Mouse (Mus musculus) hindbrain, postnatal 0 days (tissue): ENCODE measurements at regions not wholly inside any gene's neighbourhood (a gene's known extent, or its start where the extent isn't known, plus 50 kb on each side); places are given as distances from the start of the nearest gene placed in this dataset.

Experiments used
- ATAC-seq: fragments of 200-750 bp; cut with Nextera tagmentation; 2 replicates; pipeline ENCODE4 v1.8.0; 2017; ENCODE audit warnings: mild to moderate bottlenecking, moderate TSS enrichment, moderate library complexity
- DNase-seq: peaks from one replicate; pipeline ENCODE4 v3.0.0-alpha.2; 2015; ENCODE audit warnings: low spot score
- H3K27ac ChIP-seq: fragments of 300-500 bp; sonication (generic); 2 replicates; pipeline ENCODE4 v1.5.1; 2014; ENCODE audit warnings: mild to moderate bottlenecking
- H3K27me3 ChIP-seq: fragments of 300-500 bp; sonication (generic); 2 replicates; pipeline ENCODE4 v1.6.1; 2014; ENCODE audit warnings: low read length, mixed read lengths; ENCODE audit not compliant: insufficient read depth
- H3K36me3 ChIP-seq: fragments of 300-500 bp; sonication (generic); 2 replicates; pipeline ENCODE4 v1.6.1; 2014; ENCODE audit warnings: low read length, mixed read lengths; ENCODE audit not compliant: insufficient read depth
- H3K4me1 ChIP-seq: fragments of 300-500 bp; sonication (generic); 2 replicates; pipeline ENCODE4 v1.6.1; 2014; ENCODE audit warnings: antibody characterized with exemption, low read length, mixed read lengths; ENCODE audit not compliant: insufficient read depth
- H3K4me2 ChIP-seq: fragments of 300-500 bp; sonication (generic); 2 replicates; pipeline ENCODE4 v1.6.1; 2014; ENCODE audit warnings: low read depth, mild to moderate bottlenecking, low read length, moderate library complexity, mixed read lengths
- H3K4me3 ChIP-seq: fragments of 300-500 bp; sonication (generic); 2 replicates; pipeline ENCODE4 v1.5.1; 2014; ENCODE audit warnings: low read length
- H3K9ac ChIP-seq: fragments of 300-500 bp; sonication (generic); replicated peaks from 2 replicates; pipeline ENCODE4 v1.6.1; 2014; ENCODE audit warnings: mild to moderate bottlenecking, low read length, moderate library complexity, mixed read lengths
- H3K9me3 ChIP-seq: fragments of 300-500 bp; sonication (generic); 2 replicates; pipeline ENCODE4 v1.6.1; 2016; ENCODE audit warnings: low read length, mixed read lengths
- CTCF ChIP-seq: IDR thresholded peaks from 2 replicates; pipeline ENCODE4 v1.5.1; 2016; ENCODE audit warnings: antibody characterized with exemption, control low read depth, low read depth
- WGBS: fragments of 180-500 bp; shearing (Covaris S2); extraction: QIAGEN DNeasy Blood & Tissue Kit; methylation state at CpG from one replicate; pipeline ENCODE4 v1.1.7; 2014; 5-methylcytosine and 5-hydroxymethylcytosine counted together

DNA sequence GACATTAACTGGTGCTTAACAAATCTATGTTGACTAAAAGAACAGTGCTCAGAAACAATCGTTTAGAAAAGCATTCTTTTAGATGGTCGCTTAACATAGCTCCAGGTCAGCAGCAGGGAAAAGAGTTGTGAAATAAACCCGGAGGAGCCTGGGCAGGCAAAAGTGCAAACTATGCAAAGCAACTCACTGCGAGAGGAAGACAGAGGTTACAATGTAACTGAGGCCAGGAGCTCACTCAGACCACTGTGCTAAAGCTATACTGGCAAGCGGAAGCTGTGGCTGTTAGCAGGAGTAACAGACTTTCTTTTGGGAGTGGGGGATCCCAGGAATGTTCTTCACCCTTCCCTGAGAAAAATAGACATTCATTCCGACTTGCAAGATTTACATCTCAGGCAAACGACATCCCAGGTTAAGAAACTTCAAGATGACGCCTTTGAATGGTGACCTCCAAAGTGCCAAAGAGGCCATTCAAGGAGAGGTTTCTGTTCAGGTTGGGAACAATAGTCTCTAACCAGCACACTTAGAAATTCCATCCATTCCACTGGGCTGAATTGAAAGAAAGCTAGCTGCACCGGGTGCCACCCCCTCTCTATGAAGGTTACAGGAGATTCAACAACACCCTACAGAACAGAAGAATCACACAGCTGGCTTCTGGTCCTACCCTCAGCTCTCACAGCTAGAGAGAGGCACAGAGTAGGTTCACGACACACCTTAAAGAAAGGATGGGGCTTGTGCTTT lies 94.7 kb upstream of the Adgrl2 start:
- WGBS: 52% methylated on average over 10 of the region's 10 CpGs

DNA sequence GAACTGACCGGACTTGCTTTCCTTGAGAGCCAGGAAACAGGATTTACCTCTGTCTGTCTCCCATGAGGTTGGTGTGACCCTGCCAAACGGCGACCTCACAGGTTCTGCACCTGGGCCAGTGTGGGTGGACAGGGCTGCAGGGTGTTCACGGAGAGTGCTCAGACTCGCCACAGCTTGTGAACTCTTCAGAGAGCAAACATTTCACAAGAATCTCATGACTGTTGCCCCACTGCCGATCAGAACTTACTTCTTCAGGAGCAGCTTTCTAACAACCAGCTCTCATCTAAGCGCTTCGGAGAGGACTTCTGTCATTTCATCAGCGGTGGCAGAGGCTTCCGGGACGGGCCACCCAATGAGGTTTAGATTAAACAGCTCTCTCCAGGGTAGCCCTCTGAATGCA lies 93.0 kb upstream of the Adgrl2 start:
- WGBS: 79% methylated on average over 11 of the region's 11 CpGs
- ATAC-seq (no peak), DNase-seq (no peak)
- no peak overlapping the region for H3K4me3 ChIP-seq
- no peaks in the 10 kb centered on the region for H3K9me3 ChIP-seq
- no peaks in the 10 kb centered on the region for H3K36me3 ChIP-seq
- no peak overlapping the region for H3K4me2 ChIP-seq
- H3K4me1 ChIP-seq: no peaks in the 10 kb centered on the region
- H3K9ac ChIP-seq: no peak overlapping the region
- no peaks in the 10 kb centered on the region for H3K27me3 ChIP-seq
- no peak overlapping the region for H3K27ac ChIP-seq
- no peak for TF ChIP-seq CTCF

More for the DNA sequence above, 94.7 kb upstream of the Adgrl2 start:
- no peak overlapping the region for H3K9ac ChIP-seq
- no peak for TF ChIP-seq CTCF
- H3K4me3 ChIP-seq: no peak overlapping the region
- H3K36me3 ChIP-seq: no peaks in the 10 kb centered on the region
- no peak overlapping the region for H3K4me2 ChIP-seq
- no peaks in the 10 kb centered on the region for H3K9me3 ChIP-seq
- DNase-seq: no peak
- H3K4me1 ChIP-seq: no peaks in the 10 kb centered on the region
- no peak overlapping the region for H3K27ac ChIP-seq
- no peaks in the 10 kb centered on the region for H3K27me3 ChIP-seq
- no peak for ATAC-seq

- 51% methylated on average over 4 of the region's 4 CpGs for WGBS
- DNase-seq: no peak
Observed at GRCm38 (mm10) chr3:149078881-149079280, 88.5 kb upstream of the Adgrl2 start.

DNA sequence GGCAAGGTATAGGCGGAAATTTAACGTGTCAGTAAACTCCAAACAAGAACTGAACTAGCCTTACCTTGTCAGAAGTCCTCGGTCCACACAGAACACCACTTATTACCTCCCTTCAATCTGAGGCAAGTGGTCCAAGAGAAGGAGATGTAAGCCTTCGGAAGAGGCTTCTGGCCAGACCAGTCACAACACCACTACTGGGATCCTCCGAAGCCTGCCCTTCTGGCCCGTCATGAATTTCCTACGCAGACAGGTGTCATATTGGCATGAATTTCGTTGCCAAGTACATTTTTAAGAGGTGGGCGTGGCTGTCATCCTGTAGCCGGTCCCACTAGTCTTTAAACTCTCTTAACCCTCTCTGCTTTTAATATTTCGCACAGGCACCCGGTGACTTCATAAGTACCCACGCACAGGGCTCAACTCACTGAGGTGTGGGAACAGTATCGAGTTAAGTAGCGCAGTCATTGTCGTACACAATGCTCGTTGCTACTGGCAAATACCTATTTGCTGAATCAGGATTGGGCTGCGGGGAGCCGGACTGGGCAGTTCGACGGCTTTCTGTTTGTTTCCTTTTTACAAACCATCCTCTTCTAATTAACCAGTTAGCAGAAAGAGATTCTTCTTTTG lies 86.7 kb upstream of the Adgrl2 start:
- 67% methylated on average over 21 of the region's 21 CpGs for WGBS

More at GRCm38 (mm10) chr3:149078881-149079280, 88.5 kb upstream of the Adgrl2 start:
- Histone ChIP-seq H3K9me3 (no peaks in the 10 kb centered on the region), H3K4me1 (peaks cover 7% of the 10 kb centered on the region), H3K4me2 (no peak overlapping the region), H3K9ac (no peak overlapping the region), H3K27me3 (no peaks in the 10 kb centered on the region), H3K27ac (no peak overlapping the region), H3K36me3 (no peaks in the 10 kb centered on the region), H3K4me3 (no peak overlapping the region)
- no peak for TF ChIP-seq CTCF
- no peak for ATAC-seq

GRCm38 (mm10) chr3:149075488-149075851 lies 85.1 kb upstream of the Adgrl2 start:
- peak overlapping the region; percentile 13 for H3K4me3 ChIP-seq
- DNase-seq (peak; percentile 68), ATAC-seq (peak; percentile 74)
- H3K9ac ChIP-seq: no peak overlapping the region
- TF ChIP-seq CTCF: no peak
- 22% methylated on average over 5 of the region's 5 CpGs for WGBS
- peak overlapping the region; percentile 53 for H3K4me2 ChIP-seq
- no peaks in the 10 kb centered on the region for H3K36me3 ChIP-seq
- peaks cover 7% of the 10 kb centered on the region for H3K4me1 ChIP-seq
- H3K27ac ChIP-seq: no peak overlapping the region
- H3K27me3 ChIP-seq: no peaks in the 10 kb centered on the region
- no peaks in the 10 kb centered on the region for H3K9me3 ChIP-seq

More for the DNA sequence above, 86.7 kb upstream of the Adgrl2 start:
- no peaks in the 10 kb centered on the region for H3K36me3 ChIP-seq
- H3K4me2 ChIP-seq: no peak overlapping the region
- H3K9me3 ChIP-seq: no peaks in the 10 kb centered on the region
- no peak overlapping the region for H3K9ac ChIP-seq
- no peak for TF ChIP-seq CTCF
- H3K4me3 ChIP-seq: no peak overlapping the region
- no peak overlapping the region for H3K27ac ChIP-seq
- H3K4me1 ChIP-seq: peaks cover 7% of the 10 kb centered on the region
- H3K27me3 ChIP-seq: no peaks in the 10 kb centered on the region
- ATAC-seq: no peak
- DNase-seq: no peak

GRCm38 (mm10) chr3:149074658-149075487 lies 84.5 kb upstream of the Adgrl2 start:
- no peaks in the 10 kb centered on the region for H3K36me3 ChIP-seq
- H3K4me3 ChIP-seq: peak overlapping the region; percentile 13
- peaks cover 7% of the 10 kb centered on the region for H3K4me1 ChIP-seq
- H3K9me3 ChIP-seq: no peaks in the 10 kb centered on the region
- WGBS: 28% methylated on average over 27 of the region's 27 CpGs
- DNase-seq (peak; percentile 38), ATAC-seq (peak; percentile 29; the same call in 1 of the 2 replicates)
- H3K9ac ChIP-seq: no peak overlapping the region
- H3K4me2 ChIP-seq: peak overlapping the region; percentile 53
- no peaks in the 10 kb centered on the region for H3K27me3 ChIP-seq
- H3K27ac ChIP-seq: no peak overlapping the region
- no peak for TF ChIP-seq CTCF
